In genomic region chr4:9778391-9778790, GRCm38 (mm10) we compare ENCODE assay signal across 11 mouse cellular contexts.
"Had no signal": no experiment of that assay in that cellular context is flagged by ENCODE, and none has a peak within 500 bp of the region (broad histone marks: within the 10 kb centered on the region; RNA-seq: fewer than 3 reads in every experiment).

No protein-coding gene starts in this region.

- DNase-seq: gastrocnemius, postnatal 10 days; gastrocnemius, postnatal 25 days; heart, postnatal 36 days; kidney, adult 11 months; kidney, adult 2 months; kidney, adult 9 months; layer of hippocampus, adult 9-11 months; layer of hippocampus, postnatal 36 days; liver had no signal

- ATAC-seq: hindbrain, postnatal 0 days; intestine, embryonic 16.5 days had no signal
